Mouse (Mus musculus) monocyte, adult 2 months (primary cell): Measurements from ENCODE around the gene Scyl1.
"Not testable (repeated sequence)": the region's sequence is repeated elsewhere in the genome, so short reads cannot be mapped to it uniquely, and the experiment has no call there.

ENCODE experiments used
- DNase-seq, 2 experiments: peaks; one replicate each; pipeline ENCODE4 v3.0.0; 2022; ENCODE audit warnings: low spot score in 2 of 2, low read depth in 1 of 2

Gene Scyl1

GRCm38 (mm10) chr19:5770925-5771860 is at the start of gene Scyl1:
Gene Scyl1 (minus strand): TSS chr19:5771419.
- peak; percentile 78 to 91 for DNase-seq

DNA sequence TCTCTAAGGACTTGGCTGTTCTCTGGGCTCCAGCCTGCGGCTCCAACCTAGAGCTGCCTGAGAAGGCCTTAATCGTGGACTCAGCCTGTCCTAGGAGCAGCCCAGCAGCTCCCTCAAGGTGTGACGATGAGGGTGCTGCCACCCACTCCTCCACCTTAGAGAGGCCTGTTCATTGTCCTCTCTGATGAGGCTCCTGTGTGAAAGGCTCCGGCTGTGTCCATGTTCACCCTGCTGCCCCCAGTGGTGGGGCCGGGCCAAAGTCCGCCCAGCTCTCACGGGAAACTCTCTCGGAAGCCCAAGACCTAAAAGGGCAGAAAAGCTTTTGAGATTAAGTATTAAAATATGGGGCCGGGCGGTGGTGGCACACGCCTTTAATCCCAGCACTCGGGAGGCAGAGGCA is 48.3 kb upstream of the Scyl1 start:
- DNase-seq, result peak in 1 of 2 experiments; percentile 57

GRCm38 (mm10) chr19:5818590-5818977 is 47.4 kb upstream of the Scyl1 start:
- no peak for DNase-seq

GRCm38 (mm10) chr19:5817703-5818589 is 46.7 kb upstream of the Scyl1 start:
- DNase-seq, result peak; percentile 88 to 90

DNA sequence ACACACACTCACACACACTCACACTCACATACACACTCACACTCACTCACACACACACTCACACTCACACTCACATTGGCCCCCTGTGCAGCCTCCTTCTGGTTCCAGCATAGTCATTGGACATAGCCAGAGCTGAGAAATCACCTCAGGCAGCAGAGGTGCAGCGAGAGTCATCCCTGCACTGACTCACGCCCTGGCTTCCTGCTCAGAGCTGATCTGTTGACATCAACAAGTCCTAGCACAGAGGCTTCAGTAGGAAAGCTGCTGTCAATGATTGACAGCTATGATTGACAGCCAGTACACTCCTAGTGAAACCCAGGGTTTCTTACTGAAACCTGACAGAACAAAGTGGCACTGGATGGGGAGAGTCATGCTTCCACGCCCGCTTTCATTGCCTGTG is 44.7 kb upstream of the Scyl1 start:
- no peak for DNase-seq

DNA sequence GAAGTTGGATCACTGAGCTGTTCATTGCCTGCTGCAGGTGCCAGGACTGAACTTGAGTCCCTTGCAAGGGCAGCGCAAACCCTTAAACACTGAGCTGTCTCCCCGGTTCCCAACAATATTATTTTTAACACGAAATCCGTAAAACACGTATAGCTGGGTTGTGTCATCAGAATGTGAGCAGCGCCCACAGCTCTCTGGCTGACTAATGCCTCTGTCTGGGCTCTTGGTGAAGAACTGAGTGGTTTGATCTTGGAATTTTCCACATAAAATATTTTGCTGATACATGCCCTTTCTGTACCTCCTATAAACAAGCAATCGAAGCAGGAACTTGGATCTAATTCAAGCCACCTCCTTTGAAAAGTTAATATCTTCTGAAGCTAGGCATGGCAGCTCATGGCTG is 43.8 kb upstream of the Scyl1 start:
- DNase-seq, result no peak

DNA sequence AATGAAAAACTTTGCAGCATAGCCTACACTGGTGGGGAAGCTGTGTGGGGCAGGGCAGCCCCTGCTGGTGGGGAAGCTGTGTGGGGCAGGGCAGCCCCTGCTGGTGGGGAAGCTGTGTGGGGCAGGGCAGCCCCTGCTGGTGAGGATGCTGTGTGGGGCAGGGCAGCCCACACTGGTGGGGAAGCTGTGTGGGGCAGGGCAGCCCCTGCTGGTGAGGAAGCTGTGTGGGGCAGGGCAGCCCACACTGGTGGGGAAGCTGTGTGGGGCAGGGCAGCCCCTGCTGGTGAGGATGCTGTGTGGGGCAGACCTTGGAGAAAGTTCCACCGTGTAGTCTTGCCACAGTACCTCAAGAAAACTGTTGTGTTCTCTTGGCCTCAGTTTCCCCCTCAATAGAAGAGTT is 42.8 kb upstream of the Scyl1 start:
- DNase-seq, result not testable (repeated sequence)

GRCm38 (mm10) chr19:5813567-5813966 is 42.3 kb upstream of the Scyl1 start:
- no peak for DNase-seq

DNA sequence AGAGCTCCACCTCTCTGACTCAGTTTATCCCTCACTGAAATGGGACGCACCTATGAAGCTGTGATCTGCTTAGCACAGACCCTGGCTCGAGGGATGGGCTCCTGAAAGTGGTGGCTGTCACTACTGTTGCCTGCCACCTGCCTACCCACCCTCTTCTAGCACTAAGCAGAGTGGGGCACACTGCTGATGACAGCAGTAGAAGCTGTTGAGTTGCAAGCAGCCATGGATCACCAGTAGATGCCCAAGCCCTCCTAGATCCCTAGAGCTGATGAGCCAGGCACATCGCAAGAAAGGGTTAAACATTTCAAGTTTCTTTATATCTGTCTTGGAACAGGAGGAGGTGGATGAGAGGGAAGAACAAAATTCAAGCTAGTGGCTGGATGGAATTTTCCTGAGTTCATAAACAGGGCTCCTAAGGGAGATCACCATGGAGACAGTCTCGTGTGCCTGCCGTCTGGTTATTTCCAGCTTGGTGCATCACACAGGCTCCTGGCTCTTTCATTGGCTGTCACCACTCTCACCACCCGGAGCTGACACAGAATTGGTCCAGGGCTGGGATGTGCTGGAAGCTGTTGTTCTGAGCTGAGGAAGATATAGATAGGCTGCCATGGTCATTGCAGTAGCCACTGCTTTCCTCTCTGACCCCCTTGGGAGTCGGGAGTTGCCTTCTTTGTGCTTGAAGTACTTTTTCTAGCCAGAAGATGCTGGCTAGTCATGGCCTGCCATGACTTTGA is 40.7 kb upstream of the Scyl1 start:
- no peak for DNase-seq

DNA sequence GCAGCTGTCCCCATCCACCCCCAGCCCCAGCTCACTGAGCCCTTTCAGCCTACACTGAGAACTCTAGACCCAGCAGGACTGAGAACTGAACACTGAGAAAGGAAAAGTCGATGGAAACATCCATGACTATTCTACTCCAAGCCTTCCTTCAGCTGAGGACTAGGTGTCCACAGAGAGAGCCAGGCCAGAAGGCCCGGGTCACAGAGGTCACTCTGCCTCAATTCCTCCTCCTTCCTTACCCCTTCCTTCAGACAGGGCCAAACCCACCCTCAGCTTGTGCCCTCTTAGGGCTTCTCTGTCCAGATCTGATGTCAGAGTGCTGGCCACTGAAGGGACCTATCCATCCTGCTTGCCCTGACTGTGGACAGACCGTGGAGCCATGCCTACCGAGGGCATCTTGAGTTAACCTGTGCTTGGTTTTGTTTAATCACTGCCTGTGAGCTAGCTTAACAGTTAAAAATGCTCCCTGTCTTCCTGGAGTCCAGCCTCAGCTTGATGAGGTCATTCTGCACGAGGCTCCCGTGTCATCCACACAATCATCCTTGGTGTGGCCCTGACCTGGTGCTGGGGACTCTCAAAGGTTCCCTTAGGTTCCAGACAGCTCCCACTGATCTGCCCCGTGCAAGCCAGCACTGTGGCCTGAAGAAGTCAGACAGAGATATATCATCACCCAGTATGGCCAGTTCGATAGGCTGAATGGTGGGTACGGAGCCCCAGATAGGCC is 39.8 kb upstream of the Scyl1 start:
- no peak for DNase-seq

- no peak for DNase-seq
Measured at GRCm38 (mm10) chr19:5810103-5810839, 39.1 kb upstream of the Scyl1 start.

- DNase-seq, result no peak
Measured at GRCm38 (mm10) chr19:5809712-5810089, 38.5 kb upstream of the Scyl1 start.

GRCm38 (mm10) chr19:5808955-5809711 is 37.9 kb upstream of the Scyl1 start:
- no peak for DNase-seq

DNA sequence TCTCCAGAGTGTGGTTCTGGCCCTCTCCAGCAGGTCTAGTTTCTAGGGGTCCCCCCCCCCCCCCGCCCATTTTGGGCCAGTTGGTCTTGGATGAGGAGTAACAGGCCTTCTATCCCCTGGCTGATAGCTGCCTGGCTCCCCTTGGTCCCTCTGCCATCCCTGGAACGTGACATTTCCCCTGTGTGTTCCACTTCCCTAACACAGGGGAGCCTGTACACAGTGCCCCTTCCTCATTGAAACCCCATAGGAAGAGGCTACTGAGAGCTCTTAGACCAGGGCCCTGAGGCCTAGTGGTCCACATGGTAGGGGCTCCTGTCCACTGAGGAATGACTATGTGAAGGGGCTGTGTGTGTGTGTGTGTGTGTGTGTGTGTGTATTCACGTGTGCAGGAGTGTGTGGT is 36.5 kb upstream of the Scyl1 start:
- DNase-seq, result no peak

DNA sequence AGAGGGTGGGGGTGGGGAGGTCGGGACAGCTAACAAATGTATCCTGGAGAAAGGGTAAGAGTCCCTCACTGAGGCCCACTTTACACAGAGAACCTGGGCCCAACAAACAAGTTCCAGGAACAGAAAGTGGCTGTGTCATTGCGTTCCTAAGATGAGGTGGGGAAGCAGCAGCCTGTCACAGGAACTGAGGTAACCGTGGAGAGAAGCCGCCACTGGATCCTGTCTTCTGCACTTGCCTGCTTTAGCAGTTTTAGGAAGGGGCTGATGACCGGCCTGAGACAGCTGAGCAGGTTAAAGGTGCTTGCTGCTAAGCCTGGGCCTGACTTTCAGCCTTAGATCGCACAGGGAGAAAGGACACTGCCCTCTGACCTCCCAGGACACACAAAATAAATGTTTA is 35.6 kb upstream of the Scyl1 start:
- no peak for DNase-seq

- no peak for DNase-seq
Measured at GRCm38 (mm10) chr19:5806051-5806808, 35.0 kb upstream of the Scyl1 start.

- DNase-seq, result no peak
Measured at GRCm38 (mm10) chr19:5804371-5804899, 33.2 kb upstream of the Scyl1 start.

DNA sequence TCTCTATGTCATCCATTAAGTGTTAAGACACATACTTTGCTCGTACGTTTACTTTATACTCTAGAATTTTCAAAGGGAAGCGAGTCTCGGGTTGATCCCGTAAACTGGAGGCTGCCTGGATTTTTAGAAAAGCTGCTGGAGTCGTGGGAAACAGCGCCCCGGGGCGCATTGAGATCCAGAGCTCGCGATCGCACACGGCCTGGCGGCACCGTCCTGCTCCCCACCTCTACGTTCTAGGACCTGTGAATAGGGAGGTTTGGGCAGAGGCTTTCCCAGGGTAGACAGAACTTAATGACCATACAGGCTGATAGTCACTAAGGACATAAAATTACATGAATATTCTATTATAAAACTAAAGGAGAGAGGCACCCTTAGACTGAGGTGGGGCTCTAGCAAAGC is 32.7 kb upstream of the Scyl1 start:
- DNase-seq, result no peak
